Mouse (Mus musculus) ZHBTc4 (cell line): ENCODE results near the gene Flot1.
A peak's percentile ranks its signal among the peaks of the same experiment; 100 is the strongest.

Source experiments
- DNase-seq: peaks from one replicate; pipeline ENCODE4 v3.0.0-alpha.2; 2011; ENCODE audit warnings: low read depth, low spot score

The Flot1 gene

DNA sequence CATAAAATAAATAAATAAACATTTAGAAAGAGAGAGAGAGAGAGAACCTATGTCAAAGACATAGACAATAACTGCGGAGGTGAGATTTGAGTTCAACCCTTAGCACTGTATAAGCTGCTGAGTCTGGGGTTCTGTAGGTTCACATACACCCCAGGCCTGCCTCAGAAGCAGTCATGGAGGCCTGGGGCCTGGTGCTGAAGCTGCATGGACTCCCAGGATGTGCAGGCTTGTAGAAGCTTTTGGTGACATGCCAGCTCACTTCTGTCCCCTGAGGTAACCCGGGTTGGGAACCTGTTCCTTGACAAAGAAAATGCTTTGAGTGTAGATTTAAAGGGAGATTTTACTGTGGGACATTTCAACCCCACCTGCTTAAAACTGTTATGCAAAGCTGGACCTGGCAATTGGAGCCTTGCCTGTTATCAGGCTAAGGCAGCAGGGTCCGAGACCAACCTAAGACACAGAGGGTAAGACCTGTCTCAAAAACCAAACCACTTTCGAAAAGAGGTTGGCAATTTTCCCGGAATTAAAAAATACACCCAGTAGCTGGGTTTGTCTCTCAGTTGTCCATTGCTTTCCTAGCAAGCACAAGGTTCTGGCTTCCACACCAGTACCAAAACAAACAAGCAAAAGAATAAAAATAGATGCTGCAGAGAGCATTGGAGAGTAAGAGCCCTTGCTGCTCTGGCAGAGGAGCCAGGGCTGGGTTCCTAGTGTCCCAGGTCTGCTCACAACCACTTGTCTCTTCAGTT lies 12.0 kb upstream of the Flot1 start:
- no peak for DNase-seq

DNA sequence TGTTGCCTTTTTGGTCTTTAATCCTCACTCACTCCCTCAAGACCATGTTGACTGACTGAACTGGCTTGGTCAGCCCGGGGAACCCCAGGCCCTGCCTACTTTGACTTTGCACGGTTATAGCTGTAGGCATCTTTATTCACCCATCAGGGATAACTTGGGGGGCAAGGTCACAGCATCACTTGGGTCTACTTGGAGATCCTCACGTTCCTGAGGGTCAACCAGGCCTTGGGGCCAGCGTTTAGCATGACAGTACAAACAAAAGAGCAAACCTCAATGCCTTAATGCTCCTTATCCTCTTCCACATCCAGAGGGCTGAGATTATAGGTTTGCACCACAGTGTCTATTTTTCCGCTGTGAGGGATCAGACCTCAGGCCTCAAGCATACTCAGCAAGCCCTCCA lies 10.7 kb upstream of the Flot1 start:
- DNase-seq: peak; percentile 35

DNA sequence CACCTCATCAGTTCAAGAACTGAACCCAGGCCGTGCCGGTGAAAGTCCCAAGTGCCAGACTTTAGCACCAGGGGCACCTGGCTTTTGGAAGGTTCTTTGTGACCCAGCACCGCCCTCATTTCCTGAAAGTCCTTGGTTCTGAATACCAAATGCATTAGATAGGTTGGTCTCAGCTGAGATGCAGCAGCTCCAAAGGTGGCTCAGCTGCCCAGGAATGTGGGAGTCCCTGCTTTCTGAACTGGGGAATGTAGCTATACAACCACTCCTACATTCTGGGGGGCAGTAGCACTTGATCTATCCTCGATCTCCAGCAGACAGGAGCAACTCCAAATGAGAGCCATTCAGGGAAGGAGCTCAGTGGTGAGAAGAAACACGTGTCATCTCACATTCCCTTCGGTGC lies 10.3 kb upstream of the Flot1 start:
- peak; percentile 54 for DNase-seq

GRCm38 (mm10) chr17:35813245-35813647 lies 9.8 kb upstream of the Flot1 start:
- DNase-seq: no peak

GRCm38 (mm10) chr17:35813653-35814052 lies 9.4 kb upstream of the Flot1 start:
- DNase-seq: no peak

- no peak for DNase-seq
Observed at GRCm38 (mm10) chr17:35814678-35815077, 8.4 kb upstream of the Flot1 start.

GRCm38 (mm10) chr17:35815836-35816235 lies 7.2 kb upstream of the Flot1 start:
- no peak for DNase-seq

- no peak for DNase-seq
Observed at GRCm38 (mm10) chr17:35816686-35817085, 6.3 kb upstream of the Flot1 start.

DNA sequence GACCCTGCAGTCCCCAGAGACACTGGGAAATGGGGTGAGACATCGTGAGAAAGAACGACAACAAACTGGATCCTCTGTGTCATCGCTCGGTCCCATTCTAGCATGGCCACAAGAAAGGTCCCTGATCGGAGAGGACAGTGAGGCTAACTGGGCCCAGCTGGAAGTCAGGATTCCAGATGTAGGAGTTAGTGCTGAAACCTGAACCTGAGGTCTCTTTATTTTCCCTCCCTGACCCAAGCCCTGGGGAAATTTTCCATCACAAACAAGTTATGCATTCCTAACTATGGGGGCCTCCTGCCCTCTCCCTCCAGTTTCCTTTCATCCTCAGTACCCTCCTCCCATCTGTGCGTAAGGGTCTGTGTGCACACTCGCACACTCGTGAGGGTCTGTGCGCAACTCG lies 5.8 kb upstream of the Flot1 start:
- no peak for DNase-seq

DNA sequence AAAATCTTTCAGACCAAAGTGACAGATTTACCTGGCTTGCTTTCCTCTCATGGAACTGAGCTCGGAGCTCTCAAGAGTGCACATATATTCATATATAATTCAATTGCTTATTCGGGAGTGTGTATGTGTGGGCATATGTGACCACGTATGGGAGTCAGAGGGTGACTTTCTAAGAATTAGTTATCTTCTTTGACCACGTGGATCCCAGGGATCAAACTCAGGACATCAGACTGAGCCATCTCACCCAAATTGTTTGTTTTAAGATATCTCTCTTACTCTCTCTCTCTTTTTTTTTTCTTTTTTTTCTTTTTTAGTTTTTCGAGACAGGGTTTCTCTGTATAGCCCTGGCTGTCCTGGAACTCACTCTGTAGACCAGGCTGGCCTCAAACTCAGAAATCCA lies 2.9 kb upstream of the Flot1 start:
- no peak for DNase-seq

DNA sequence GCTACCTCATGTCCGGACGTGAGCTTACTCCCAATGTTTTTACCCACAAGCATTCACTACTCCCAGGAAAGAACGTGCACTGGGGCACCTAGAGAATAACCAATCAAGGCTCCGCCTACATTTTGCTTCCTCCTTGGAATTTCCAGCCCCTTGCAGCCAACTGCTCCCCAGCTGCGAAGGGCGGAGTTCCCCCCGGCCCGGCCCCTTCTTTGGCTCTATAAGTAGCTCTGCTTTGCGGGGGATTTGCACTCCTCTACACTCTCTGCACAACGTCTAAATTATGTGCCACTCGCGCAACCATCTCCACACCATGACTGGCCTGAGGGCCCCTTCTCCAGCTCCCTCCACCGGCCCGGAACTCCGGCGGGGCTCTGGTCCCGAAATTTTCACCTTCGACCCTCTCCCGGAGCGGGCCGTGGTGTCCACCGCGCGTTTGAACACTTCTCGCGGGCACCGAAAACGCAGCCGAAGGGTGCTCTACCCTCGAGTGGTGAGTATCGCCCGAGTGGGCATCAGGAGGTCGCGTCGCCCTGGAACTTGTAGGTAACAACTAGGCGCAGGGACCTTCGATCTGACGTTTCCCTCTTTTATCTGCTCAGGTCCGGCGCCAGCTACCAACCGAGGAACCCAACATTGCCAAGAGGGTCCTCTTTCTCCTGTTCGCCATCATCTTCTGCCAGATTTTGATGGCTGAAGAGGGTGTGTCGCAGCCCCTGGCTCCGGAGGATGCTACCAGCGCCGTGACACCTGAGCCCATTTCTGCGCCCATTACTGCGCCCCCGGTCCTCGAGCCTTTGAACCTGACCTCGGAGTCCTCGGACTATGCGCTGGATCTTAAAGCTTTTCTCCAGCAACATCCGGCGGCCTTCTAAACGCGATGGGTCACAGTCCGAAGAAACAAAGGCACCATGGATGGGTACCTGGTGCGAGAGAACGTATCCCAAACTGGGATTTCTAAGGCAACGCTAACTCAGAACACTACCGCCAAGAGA lies 1.3 kb upstream of the Flot1 start, which contains the start of gene Ier3:
TSS of gene Ier3 (plus strand) at position 246 of the 992 bp plus-strand sequence.
- peak; percentile 92 for DNase-seq

GRCm38 (mm10) chr17:35822564-35822963 lies 466 bp upstream of the Flot1 start:
- DNase-seq: no peak

DNA sequence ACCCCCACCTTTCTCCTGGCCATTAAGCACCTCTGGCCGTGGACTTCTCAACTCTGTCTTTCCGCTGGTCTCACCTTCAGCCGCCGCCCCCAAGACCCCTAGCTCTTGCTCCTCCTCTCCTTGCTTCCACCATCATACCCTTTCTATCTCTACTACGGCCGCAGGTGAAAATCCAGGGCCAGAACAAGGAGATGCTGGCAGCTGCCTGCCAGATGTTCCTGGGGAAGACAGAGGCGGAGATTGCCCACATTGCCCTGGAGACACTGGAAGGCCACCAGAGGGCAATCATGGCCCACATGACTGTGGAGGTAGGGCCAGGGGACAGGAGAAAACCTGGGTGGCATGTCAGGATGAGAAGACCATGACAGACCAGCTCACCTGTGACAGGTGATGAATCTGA lies 1.4 kb downstream of the Flot1 start:
- peak; percentile 33 for DNase-seq

DNA sequence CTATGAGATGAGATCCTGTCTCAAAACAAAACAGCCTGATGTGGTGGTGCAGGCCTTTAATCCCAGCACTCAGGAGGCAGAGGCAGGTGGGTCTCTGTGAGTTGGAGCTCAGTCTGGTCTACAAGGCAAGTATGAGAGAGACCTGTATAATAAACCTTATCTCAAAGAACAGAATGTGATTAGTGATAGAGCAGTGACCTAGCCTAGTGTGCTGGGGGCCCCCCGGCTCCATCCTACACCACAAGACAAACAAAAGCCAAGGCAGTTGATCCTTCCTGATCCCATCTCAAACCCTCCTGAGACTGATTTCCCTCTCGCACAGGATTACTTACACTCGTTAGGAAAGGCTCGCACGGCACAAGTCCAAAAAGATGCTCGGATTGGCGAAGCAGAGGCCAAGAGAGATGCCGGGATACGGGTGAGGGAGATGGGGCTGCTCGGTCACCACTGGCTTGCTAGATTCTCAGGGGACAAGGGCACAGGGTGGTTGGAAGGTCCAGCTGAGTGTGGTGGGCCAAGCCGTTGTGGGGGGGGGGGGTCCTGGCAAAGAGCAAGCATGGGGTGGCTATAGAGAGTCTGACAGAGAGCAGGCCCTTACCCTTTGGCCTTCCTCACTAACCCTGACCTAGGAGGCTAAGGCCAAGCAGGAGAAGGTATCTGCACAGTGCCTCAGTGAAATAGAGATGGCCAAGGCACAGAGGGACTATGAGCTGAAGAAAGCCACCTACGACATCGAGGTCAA lies 2.2 kb downstream of the Flot1 start:
- DNase-seq: no peak

- DNase-seq: peak; percentile 96
Observed at GRCm38 (mm10) chr17:35829737-35830136, 6.7 kb downstream of the Flot1 start.

- peak; percentile 39 for DNase-seq
Observed at GRCm38 (mm10) chr17:35832400-35833238, 9.6 kb downstream of the Flot1 start.

DNA sequence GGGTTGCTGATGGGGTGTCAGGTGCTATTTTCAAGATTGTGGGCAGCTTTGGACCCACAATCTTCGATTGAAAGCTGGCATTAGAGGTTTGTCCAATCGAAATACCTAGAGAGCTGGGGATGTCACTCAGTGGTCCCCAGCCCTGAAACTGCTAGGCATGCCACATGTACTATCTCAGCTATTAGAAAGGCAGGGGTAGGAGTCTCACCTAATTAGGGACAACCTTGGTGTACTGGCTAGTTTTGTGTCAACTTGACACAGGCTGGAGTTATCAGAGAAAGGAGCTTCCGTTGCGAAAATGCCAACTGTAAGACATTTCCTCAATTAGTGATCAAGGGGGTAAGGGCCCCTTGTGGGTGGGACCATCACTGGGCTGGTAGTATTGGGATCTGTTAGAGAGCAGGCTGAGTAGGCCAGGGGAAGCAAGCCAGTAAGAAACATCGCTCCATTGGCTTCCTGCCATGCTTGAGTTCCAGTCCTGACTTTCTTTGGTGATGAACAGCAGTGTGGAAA lies 10.3 kb downstream of the Flot1 start:
- DNase-seq: peak; percentile 30

- peak; percentile 26 for DNase-seq
Observed at GRCm38 (mm10) chr17:35833894-35834293, 10.9 kb downstream of the Flot1 start.

- peak; percentile 48 for DNase-seq
Observed at GRCm38 (mm10) chr17:35834696-35835422, 11.8 kb downstream of the Flot1 start.
